Comparison of ENCODE assay signal across 15 mouse cellular contexts in genomic region chr15:86050170-86050743, GRCm38 (mm10). TPM values are rescaled to one million over a fixed set of nuclear protein-coding genes. Genes with fewer than 3 reads are reported as not detected.
A peak's percentile ranks its signal among the peaks of the same experiment; 100 is the strongest.
DNase-seq lines count a peak whose midpoint lies in the region; ATAC-seq and TF ChIP-seq lines count a peak whose summit lies in the region.
"Had no signal": no experiment of that assay in that cellular context is flagged by ENCODE, and none has a peak within 500 bp of the region (broad histone marks: within the 10 kb centered on the region; RNA-seq: fewer than 3 reads in every experiment).

No protein-coding gene starts in this region.

- no peak for ATAC-seq in heart, embryonic 12.5 days (ENCODE audit: insufficient number of reproducible peaks, low FRiP score)
- ATAC-seq in liver, postnatal 0 days = peak; percentile 42
- ATAC-seq: forebrain, embryonic 14.5 days; intestine, postnatal 0 days had no signal

- no peak overlapping the region for H3K4me3 ChIP-seq in heart, embryonic 12.5 days
- no peak overlapping the region for H3K4me3 ChIP-seq in spleen, adult 2 months (ENCODE audit: extremely low read depth, insufficient read depth, insufficient read length)
- peak overlapping the region; percentile 15; the same call in 1 of the 2 replicates for H3K4me3 ChIP-seq in liver, postnatal 0 days (ENCODE audit: low read depth, low read length)
- no peak overlapping the region for H3K4me3 ChIP-seq in embryonic facial prominence, embryonic 10.5 days
- H3K4me3 ChIP-seq: embryonic facial prominence, embryonic 13.5 days; limb, embryonic 15.5 days; neural tube, embryonic 15.5 days had no signal

- DNase-seq in heart, adult 11 months = peak; percentile 96
- no peak for DNase-seq in spleen, adult 2 months (ENCODE audit: low read depth in 1 of 2, low spot score in 2 of 2)
- no peak for DNase-seq in spleen, postnatal 10 days (ENCODE audit: low spot score in 2 of 2)
- peak; percentile 89 to 93 for DNase-seq in cerebellum, postnatal 10 days
- no peak for DNase-seq in liver, postnatal 0 days
- DNase-seq in embryonic facial prominence, embryonic 10.5 days (ENCODE audit: low spot score) = no peak
- DNase-seq in right cerebral cortex, adult 2 months (ENCODE audit: low spot score in 2 of 2) = no peak
- DNase-seq: gastrocnemius, postnatal 14 days; kidney, postnatal 4 days had no signal

- no peak overlapping the region for H3K27ac ChIP-seq in heart, embryonic 12.5 days (ENCODE audit: poor library complexity, severe bottlenecking)
- peak overlapping the region; percentile 45; the same call in 1 of the 2 replicates for H3K27ac ChIP-seq in spleen, adult 2 months (ENCODE audit: insufficient read depth, low read length)
- peak overlapping the region; percentile 77 for H3K27ac ChIP-seq in liver, postnatal 0 days (ENCODE audit: low read depth)
- no peak overlapping the region for H3K27ac ChIP-seq in embryonic facial prominence, embryonic 10.5 days (replicated peaks)
- H3K27ac ChIP-seq: embryonic facial prominence, embryonic 13.5 days; limb, embryonic 15.5 days; neural tube, embryonic 15.5 days had no signal

- H3K4me1 ChIP-seq in heart, embryonic 12.5 days (replicated peaks) = 0 out of 2 replicates have a peak, but pooled peaks cover 3% of the 10 kb centered on the region
- H3K4me1 ChIP-seq in spleen, adult 2 months (ENCODE audit: control insufficient read depth, insufficient read depth, insufficient read length) = peaks cover 27% of the 10 kb centered on the region
- H3K4me1 ChIP-seq in liver, postnatal 0 days (ENCODE audit: insufficient read depth) = peaks cover 32% of the 10 kb centered on the region
- H3K4me1 ChIP-seq in embryonic facial prominence, embryonic 10.5 days = peaks cover 11% of the 10 kb centered on the region

- TF ChIP-seq EP300 in liver, postnatal 0 days (IDR thresholded peaks at IDR 0.05; ENCODE audit: low read depth) = peak; percentile 50; the same call in 1 of the 2 replicates

- WGBS in heart, embryonic 12.5 days = 75% methylated on average over 4 of the region's 4 CpGs
- WGBS in spleen, adult 2 months = 81% methylated on average over 4 of the region's 4 CpGs
- WGBS in liver, postnatal 0 days (ENCODE audit: insufficient replicate concordance) = 52% methylated on average over 4 of the region's 4 CpGs
- 79% methylated on average over 4 of the region's 4 CpGs for WGBS in embryonic facial prominence, embryonic 10.5 days

- no peak overlapping the region for H3K4me2 ChIP-seq in heart, embryonic 12.5 days
- H3K4me2 ChIP-seq in liver, postnatal 0 days (ENCODE audit: low read depth, low read length) = peak overlapping the region; percentile 63
- H3K4me2 ChIP-seq: embryonic facial prominence, embryonic 13.5 days; limb, embryonic 15.5 days; neural tube, embryonic 15.5 days had no signal

- no peak for TF ChIP-seq CTCF in spleen, adult 2 months (IDR thresholded peaks at IDR 0.05; ENCODE audit: extremely low read depth, insufficient read depth, insufficient read length, insufficient replicate concordance)
- no peak for TF ChIP-seq CTCF in liver, postnatal 0 days (IDR thresholded peaks at IDR 0.05; ENCODE audit: low read depth)

- H3K27me3 ChIP-seq in heart, embryonic 12.5 days (replicated peaks) = peaks cover 4% of the 10 kb centered on the region; the same call in 1 of the 2 replicates
- H3K27me3 ChIP-seq in spleen, adult 2 months (ENCODE audit: control insufficient read depth, insufficient read depth, low read length) = no peaks in the 10 kb centered on the region
- no peaks in the 10 kb centered on the region for H3K27me3 ChIP-seq in liver, postnatal 0 days (ENCODE audit: insufficient read depth, low read length)
- peaks cover 6% of the 10 kb centered on the region for H3K27me3 ChIP-seq in embryonic facial prominence, embryonic 10.5 days (replicated peaks; ENCODE audit: low read depth, poor library complexity, severe bottlenecking)
- H3K27me3 ChIP-seq: embryonic facial prominence, embryonic 13.5 days; limb, embryonic 15.5 days; neural tube, embryonic 15.5 days had no signal

- H3K9me3 ChIP-seq in heart, embryonic 12.5 days (replicated peaks) = no peaks in the 10 kb centered on the region
- no peaks in the 10 kb centered on the region for H3K9me3 ChIP-seq in liver, postnatal 0 days (ENCODE audit: low read length)
- H3K9me3 ChIP-seq in embryonic facial prominence, embryonic 10.5 days = no peaks in the 10 kb centered on the region
- H3K9me3 ChIP-seq: embryonic facial prominence, embryonic 13.5 days; limb, embryonic 15.5 days; neural tube, embryonic 15.5 days had no signal

- H3K9ac ChIP-seq in heart, embryonic 12.5 days = no peak overlapping the region
- peak overlapping the region; percentile 28; the same call in 1 of the 2 replicates for H3K9ac ChIP-seq in liver, postnatal 0 days (replicated peaks)
- H3K9ac ChIP-seq: embryonic facial prominence, embryonic 13.5 days; limb, embryonic 15.5 days; neural tube, embryonic 15.5 days had no signal

- H3K36me3 ChIP-seq in heart, embryonic 12.5 days = no peaks in the 10 kb centered on the region
- H3K36me3 ChIP-seq in spleen, adult 2 months (ENCODE audit: control insufficient read depth, insufficient read depth, low read length) = no peaks in the 10 kb centered on the region
- no peaks in the 10 kb centered on the region for H3K36me3 ChIP-seq in liver, postnatal 0 days (replicated peaks; ENCODE audit: insufficient read depth, low read length)
- no peaks in the 10 kb centered on the region for H3K36me3 ChIP-seq in embryonic facial prominence, embryonic 10.5 days (replicated peaks)
- H3K36me3 ChIP-seq: embryonic facial prominence, embryonic 13.5 days; limb, embryonic 15.5 days; neural tube, embryonic 15.5 days had no signal

- TF ChIP-seq POLR2A in spleen, adult 2 months (IDR thresholded peaks at IDR 0.05; ENCODE audit: low read depth, low read length) = no peak

RNA-seq across cellular contexts. Expression of gene Gramd4, which starts 7.2 kb away (rescaled TPM):
- 14.3 and 14.8 TPM in 2 replicates for polyA plus RNA-seq in heart, embryonic 12.5 days (2016; fragmentation: Nextera tagmentation; extraction: Ambion mirVana)
- polyA plus RNA-seq in spleen, adult 2 months (2012; rRNA removed) = 36.2 and 43.9 TPM in 2 replicates
- 3.2 and 3.7 TPM in 2 replicates for polyA plus RNA-seq in liver, postnatal 0 days (2015; fragmentation: Nextera tagmentation; extraction: Ambion mirVana)
- polyA plus RNA-seq in embryonic facial prominence, embryonic 10.5 days (2016; fragmentation: Nextera tagmentation; extraction: Ambion mirVana) = 13.7 and 13.8 TPM in 2 replicates

RNA-seq across cellular contexts. Expression of gene Celsr1, which starts 16.7 kb away (rescaled TPM):
- 2.0 and 2.3 TPM in 2 replicates for polyA plus RNA-seq in heart, embryonic 12.5 days (2016; fragmentation: Nextera tagmentation; extraction: Ambion mirVana)
- 7.4 and 7.9 TPM in 2 replicates for polyA plus RNA-seq in spleen, adult 2 months (2012; rRNA removed)
- 0.09 and 0.11 TPM in 2 replicates for polyA plus RNA-seq in liver, postnatal 0 days (2015; fragmentation: Nextera tagmentation; extraction: Ambion mirVana)
- polyA plus RNA-seq in embryonic facial prominence, embryonic 10.5 days (2016; fragmentation: Nextera tagmentation; extraction: Ambion mirVana) = 1.2 and 1.5 TPM in 2 replicates

Comparison
In these comparisons a context has a peak if more than half of its experiments do, and no peak if none do; other contexts are left out.
1. DNase-seq: peak in heart, adult 11 months (single experiment) and cerebellum, postnatal 10 days (2 of 2); none in spleen, adult 2 months (0 of 2), spleen, postnatal 10 days (0 of 2), liver, postnatal 0 days (single experiment), embryonic facial prominence, embryonic 10.5 days (single experiment) and right cerebral cortex, adult 2 months (0 of 2).
2. H3K27ac ChIP-seq: peak in spleen, adult 2 months (single experiment) and liver, postnatal 0 days (single experiment); none in heart, embryonic 12.5 days (single experiment) and embryonic facial prominence, embryonic 10.5 days (single experiment).